Mouse (Mus musculus): ENCODE results near the gene Gm21739.
"Not testable (repeated sequence)": the region's sequence is repeated elsewhere in the genome, so short reads cannot be mapped to it uniquely, and the experiment has no call there.

GRCm38 (mm10) chrY:44264344-44264743 is at the start of gene Gm21739:
- not testable (repeated sequence) for TF ChIP-seq CTCF, EP300 (IDR thresholded peaks at IDR 0.05; ENCODE audit: low read depth)
